Mouse (Mus musculus): ENCODE data around the gene Nagk. TPM values are rescaled to one million over a fixed set of nuclear protein-coding genes. Genes with fewer than 3 reads are reported as not detected.

Nagk gene
- 38.7 and 40.5 TPM in 2 replicates for polyA plus RNA-seq (2012; rRNA removed)

GRCm38 (mm10) chr6:83794760-83795296 is at the start of gene Nagk:
TSS of gene Nagk (plus strand) at chr6:83794982.
- H3K27ac ChIP-seq (ENCODE audit: insufficient read depth, low read length): peak within 1 kb of the TSS; percentile 77
- peak; percentile 84; the same call in 1 of the 2 replicates for TF ChIP-seq POLR2A (IDR thresholded peaks at IDR 0.05; ENCODE audit: extremely low read depth, insufficient read depth, low read length)
- no peak for TF ChIP-seq CTCF (IDR thresholded peaks at IDR 0.05; ENCODE audit: extremely low read depth, insufficient read depth, low read length)
- H3K4me3 ChIP-seq (ENCODE audit: insufficient read depth, low read length): peak within 1 kb of the TSS; percentile 62
- H3K4me1 ChIP-seq (ENCODE audit: control insufficient read depth, insufficient read depth, low read length): peaks cover 3% of the 10 kb centered on the region; the same call in 1 of the 2 replicates

DNA sequence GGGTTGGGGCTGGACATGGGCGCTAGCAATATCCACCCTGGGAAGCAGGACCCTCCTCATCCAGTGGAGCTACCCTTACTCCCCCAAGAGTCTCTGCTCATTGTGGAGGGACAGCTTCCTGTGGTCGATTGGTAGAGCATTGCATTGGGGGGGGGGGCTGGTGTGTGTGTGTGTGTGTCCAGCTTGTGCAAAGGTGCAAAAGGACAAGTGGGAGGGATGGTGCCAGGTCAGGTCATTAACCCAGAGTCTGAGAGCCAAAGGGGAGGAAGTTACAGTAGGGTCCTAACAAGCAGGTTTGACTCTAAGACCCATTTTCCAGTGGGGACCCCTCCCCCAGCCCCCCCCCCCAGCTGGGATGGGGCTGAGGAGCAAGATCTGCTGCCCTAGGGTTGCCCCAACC is 49.3 kb upstream of the Nagk start:
- Histone ChIP-seq H3K27ac (ENCODE audit: insufficient read depth, low read length) (no peak overlapping the region), H3K4me1 (ENCODE audit: control insufficient read depth, insufficient read depth, low read length) (no peaks in the 10 kb centered on the region), H3K4me3 (ENCODE audit: insufficient read depth, low read length) (no peak overlapping the region)
- TF ChIP-seq POLR2A (IDR thresholded peaks at IDR 0.05; ENCODE audit: extremely low read depth, insufficient read depth, low read length) (no peak), CTCF (IDR thresholded peaks at IDR 0.05; ENCODE audit: extremely low read depth, insufficient read depth, low read length) (no peak)

- Histone ChIP-seq H3K4me3 (ENCODE audit: insufficient read depth, low read length) (no peak overlapping the region), H3K27ac (ENCODE audit: insufficient read depth, low read length) (no peak overlapping the region), H3K4me1 (ENCODE audit: control insufficient read depth, insufficient read depth, low read length) (no peaks in the 10 kb centered on the region)
- TF ChIP-seq CTCF (IDR thresholded peaks at IDR 0.05; ENCODE audit: extremely low read depth, insufficient read depth, low read length): no peak
- no peak for TF ChIP-seq POLR2A (IDR thresholded peaks at IDR 0.05; ENCODE audit: extremely low read depth, insufficient read depth, low read length)
Observed at GRCm38 (mm10) chr6:83749286-83749685, 45.5 kb upstream of the Nagk start.

GRCm38 (mm10) chr6:83750171-83750684 is 44.6 kb upstream of the Nagk start:
- Histone ChIP-seq H3K4me3 (ENCODE audit: insufficient read depth, low read length) (no peak overlapping the region), H3K27ac (ENCODE audit: insufficient read depth, low read length) (no peak overlapping the region), H3K4me1 (ENCODE audit: control insufficient read depth, insufficient read depth, low read length) (no peaks in the 10 kb centered on the region)
- TF ChIP-seq CTCF (IDR thresholded peaks at IDR 0.05; ENCODE audit: extremely low read depth, insufficient read depth, low read length) (peak; percentile 78), POLR2A (IDR thresholded peaks at IDR 0.05; ENCODE audit: extremely low read depth, insufficient read depth, low read length) (no peak)

DNA sequence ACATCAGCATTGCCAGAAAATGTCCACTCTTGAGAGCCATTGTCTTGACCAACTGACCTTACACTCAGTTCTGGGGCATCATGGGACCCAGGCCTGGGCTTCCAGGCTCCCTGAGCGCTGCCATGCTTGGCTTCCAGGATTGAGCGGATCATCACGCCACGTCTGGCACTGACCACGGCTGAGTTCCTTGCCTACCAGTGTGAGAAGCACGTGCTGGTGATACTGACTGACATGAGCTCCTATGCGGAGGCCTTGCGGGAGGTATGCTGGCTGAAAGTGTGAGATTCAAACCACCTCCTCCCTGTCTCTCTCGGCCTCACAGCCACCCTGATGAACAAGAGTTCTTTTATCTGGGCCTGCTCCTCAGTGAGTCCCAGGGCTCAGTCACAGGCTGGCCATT is 38.7 kb upstream of the Nagk start:
- Histone ChIP-seq H3K4me1 (ENCODE audit: control insufficient read depth, insufficient read depth, low read length) (no peaks in the 10 kb centered on the region), H3K27ac (ENCODE audit: insufficient read depth, low read length) (no peak overlapping the region), H3K4me3 (ENCODE audit: insufficient read depth, low read length) (no peak overlapping the region)
- no peak for TF ChIP-seq CTCF (IDR thresholded peaks at IDR 0.05; ENCODE audit: extremely low read depth, insufficient read depth, low read length)
- TF ChIP-seq POLR2A (IDR thresholded peaks at IDR 0.05; ENCODE audit: extremely low read depth, insufficient read depth, low read length): no peak

GRCm38 (mm10) chr6:83762344-83762743 is 32.4 kb upstream of the Nagk start, which contains the start of gene Ankrd53:
TSS of gene Ankrd53 (plus strand) at chr6:83762644.
- no peak within 1 kb of the TSS for H3K4me3 ChIP-seq (ENCODE audit: insufficient read depth, low read length)
- TF ChIP-seq CTCF (IDR thresholded peaks at IDR 0.05; ENCODE audit: extremely low read depth, insufficient read depth, low read length) (no peak), POLR2A (IDR thresholded peaks at IDR 0.05; ENCODE audit: extremely low read depth, insufficient read depth, low read length) (no peak)

DNA sequence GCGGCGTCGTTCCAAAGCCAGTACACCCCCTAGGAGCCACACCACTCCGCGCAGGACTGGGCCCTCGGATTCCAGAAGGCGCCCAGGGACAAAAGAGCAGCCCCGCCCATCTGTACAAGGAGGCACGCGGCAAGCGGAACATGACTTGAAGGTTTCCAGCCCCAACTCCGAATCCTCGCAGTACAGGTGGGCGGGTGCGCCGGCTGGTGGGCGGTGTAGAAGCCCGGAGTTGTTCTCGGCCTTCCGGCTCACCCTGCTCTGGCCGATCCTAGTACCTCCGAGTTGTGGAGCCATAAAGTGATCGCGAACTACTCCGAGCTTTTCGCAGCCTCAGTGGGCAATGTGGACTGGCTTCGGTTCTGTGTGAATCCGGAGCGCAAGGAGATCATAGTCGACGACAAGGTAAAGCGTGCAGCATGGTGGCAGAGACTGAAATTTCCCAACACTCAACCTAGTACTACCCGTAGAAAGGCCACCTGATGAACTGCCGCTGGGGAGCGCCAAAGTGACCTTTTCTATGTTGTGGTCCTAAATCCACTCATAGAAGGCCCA is 31.8 kb upstream of the Nagk start:
- Histone ChIP-seq H3K27ac (ENCODE audit: insufficient read depth, low read length) (no peak overlapping the region), H3K4me1 (ENCODE audit: control insufficient read depth, insufficient read depth, low read length) (0 out of 2 replicates have a peak, but pooled peaks cover 1% of the 10 kb centered on the region), H3K4me3 (ENCODE audit: insufficient read depth, low read length) (no peak overlapping the region)
- TF ChIP-seq CTCF (IDR thresholded peaks at IDR 0.05; ENCODE audit: extremely low read depth, insufficient read depth, low read length) (no peak), POLR2A (IDR thresholded peaks at IDR 0.05; ENCODE audit: extremely low read depth, insufficient read depth, low read length) (no peak)

More at GRCm38 (mm10) chr6:83762344-83762743, 32.4 kb upstream of the Nagk start, which contains the start of gene Ankrd53:
- Histone ChIP-seq H3K4me1 (ENCODE audit: control insufficient read depth, insufficient read depth, low read length) (0 out of 2 replicates have a peak, but pooled peaks cover 1% of the 10 kb centered on the region), H3K27ac (ENCODE audit: insufficient read depth, low read length) (no peak within 1 kb of the TSS)

- no peak overlapping the region for H3K4me3 ChIP-seq (ENCODE audit: insufficient read depth, low read length)
- H3K4me1 ChIP-seq (ENCODE audit: control insufficient read depth, insufficient read depth, low read length): 0 out of 2 replicates have a peak, but pooled peaks cover 1% of the 10 kb centered on the region
- H3K27ac ChIP-seq (ENCODE audit: insufficient read depth, low read length): no peak overlapping the region
- TF ChIP-seq POLR2A (IDR thresholded peaks at IDR 0.05; ENCODE audit: extremely low read depth, insufficient read depth, low read length) (no peak), CTCF (IDR thresholded peaks at IDR 0.05; ENCODE audit: extremely low read depth, insufficient read depth, low read length) (no peak)
Observed at GRCm38 (mm10) chr6:83766982-83767381, 27.8 kb upstream of the Nagk start.

DNA sequence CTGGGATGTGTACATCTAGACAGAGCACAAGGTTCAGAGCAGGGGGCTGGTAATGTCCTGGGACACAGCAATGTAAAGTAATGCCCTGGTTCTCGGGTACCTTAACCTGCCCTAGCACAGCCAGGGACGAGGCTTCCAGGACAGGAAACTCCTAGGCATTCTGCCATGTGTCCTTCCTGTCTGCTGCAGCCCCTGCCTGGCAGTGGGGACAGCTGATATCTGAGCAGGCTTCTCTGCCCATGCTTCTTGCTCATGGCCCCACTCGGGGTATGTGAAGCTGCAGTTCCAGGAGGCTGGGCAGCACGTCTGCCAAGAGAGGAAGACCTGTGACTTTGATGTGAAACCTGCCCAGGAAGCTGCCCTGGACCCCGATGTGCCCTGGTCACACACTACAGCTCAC is 26.3 kb upstream of the Nagk start:
- 0 out of 2 replicates have a peak, but pooled peaks cover under 1% of the 10 kb centered on the region for H3K4me1 ChIP-seq (ENCODE audit: control insufficient read depth, insufficient read depth, low read length)
- TF ChIP-seq CTCF (IDR thresholded peaks at IDR 0.05; ENCODE audit: extremely low read depth, insufficient read depth, low read length): no peak
- H3K4me3 ChIP-seq (ENCODE audit: insufficient read depth, low read length): no peak overlapping the region
- H3K27ac ChIP-seq (ENCODE audit: insufficient read depth, low read length): no peak overlapping the region

GRCm38 (mm10) chr6:83774126-83774525 is 20.7 kb upstream of the Nagk start:
- Histone ChIP-seq H3K27ac (ENCODE audit: insufficient read depth, low read length) (no peak overlapping the region), H3K4me3 (ENCODE audit: insufficient read depth, low read length) (peak overlapping the region; percentile 78; the same call in 1 of the 2 replicates), H3K4me1 (ENCODE audit: control insufficient read depth, insufficient read depth, low read length) (peaks cover 6% of the 10 kb centered on the region)
- TF ChIP-seq CTCF (IDR thresholded peaks at IDR 0.05; ENCODE audit: extremely low read depth, insufficient read depth, low read length) (no peak), POLR2A (IDR thresholded peaks at IDR 0.05; ENCODE audit: extremely low read depth, insufficient read depth, low read length) (no peak)
